Mouse (Mus musculus) liver, embryonic 13.5 days (tissue): Measurements from ENCODE around the gene Abhd10. TPM values are rescaled to one million over a fixed set of nuclear protein-coding genes. Genes with fewer than 3 reads are reported as not detected.

ENCODE experiments used
- ATAC-seq: fragments of 200-750 bp; cut with Nextera tagmentation; 2 replicates; pipeline ENCODE4 v1.8.0; 2017; ENCODE audit warnings: low read depth, mild to moderate bottlenecking, moderate number of reproducible peaks, moderate library complexity
- DNase-seq: peaks from one replicate; pipeline ENCODE4 v3.0.0; 2022
- H3K27ac ChIP-seq: fragments of 300-500 bp; sonication (generic); 2 replicates; pipeline ENCODE4 v1.5.1; 2015; ENCODE audit warnings: moderate library complexity, mild to moderate bottlenecking, inconsistent platforms
- H3K27me3 ChIP-seq: fragments of 300-500 bp; sonication (generic); 2 replicates; pipeline ENCODE4 v1.6.1; 2015; ENCODE audit warnings: mild to moderate bottlenecking, inconsistent platforms
- H3K36me3 ChIP-seq: fragments of 300-500 bp; sonication (generic); 2 replicates; pipeline ENCODE4 v1.6.1; 2015; ENCODE audit warnings: mild to moderate bottlenecking, inconsistent platforms
- H3K4me1 ChIP-seq: fragments of 300-500 bp; sonication (generic); replicated peaks from 2 replicates; pipeline ENCODE4 v1.6.1; 2015; ENCODE audit warnings: inconsistent platforms
- H3K4me2 ChIP-seq: fragments of 300-500 bp; sonication (generic); 2 replicates; pipeline ENCODE4 v1.6.1; 2015; ENCODE audit warnings: inconsistent platforms, mild to moderate bottlenecking, moderate library complexity
- H3K4me3 ChIP-seq: fragments of 300-500 bp; sonication (generic); replicated peaks from 2 replicates; pipeline ENCODE4 v1.5.1; 2015; ENCODE audit warnings: mild to moderate bottlenecking, inconsistent platforms
- H3K9ac ChIP-seq: fragments of 300-500 bp; sonication (generic); 2 replicates; pipeline ENCODE4 v1.6.1; 2015; ENCODE audit warnings: mild to moderate bottlenecking, inconsistent platforms
- H3K9me3 ChIP-seq: fragments of 300-500 bp; sonication (generic); replicated peaks from 2 replicates; pipeline ENCODE4 v1.6.1; 2016; ENCODE audit warnings: inconsistent platforms
- WGBS: fragments of 180-500 bp; shearing (Covaris S2); methylation state at CpG from one replicate; pipeline ENCODE4 v1.1.7; 2015; ENCODE audit not compliant: insufficient replicate concordance; 5-methylcytosine and 5-hydroxymethylcytosine counted together
- polyA plus RNA-seq: library from polyadenylated mRNA; unstranded; fragments of >200 nt; fragmentation: Nextera tagmentation; extraction: Ambion mirVana; gene quantifications from 2 replicates; pipeline ENCODE4 v1.2.1, GENCODE M21; 2015

The Abhd10 gene
- polyA plus RNA-seq, 1 experiment from 2014 or later = 22.4 TPM

GRCm38 (mm10) chr16:45695445-45696160 lies 47.2 kb downstream of the Abhd10 start:
- Histone ChIP-seq H3K27ac (no peak overlapping the region), H3K4me3 (no peak overlapping the region), H3K27me3 (no peaks in the 10 kb centered on the region), H3K9me3 (no peaks in the 10 kb centered on the region), H3K9ac (no peak overlapping the region), H3K36me3 (no peaks in the 10 kb centered on the region), H3K4me2 (no peak overlapping the region), H3K4me1 (no peaks in the 10 kb centered on the region)
- WGBS = 65% methylated on average over 9 of the region's 9 CpGs
- ATAC-seq = no peak
- no peak for DNase-seq

GRCm38 (mm10) chr16:45693558-45693957 lies 49.2 kb downstream of the Abhd10 start, which contains the start of gene Tmprss7:
Gene Tmprss7 (minus strand): TSS chr16:45693658.
- H3K4me1 ChIP-seq = no peaks in the 10 kb centered on the region
- ATAC-seq (no peak), DNase-seq (no peak)
- H3K4me2 ChIP-seq = no peak within 1 kb of the TSS
- H3K27ac ChIP-seq = no peak within 1 kb of the TSS
- H3K27me3 ChIP-seq = no peaks in the 10 kb centered on the region
- WGBS = 42% methylated on average over 10 of the region's 10 CpGs
- no peak within 1 kb of the TSS for H3K9ac ChIP-seq
- H3K36me3 ChIP-seq = no peaks in the 10 kb centered on the region
- no peak within 1 kb of the TSS for H3K4me3 ChIP-seq
- H3K9me3 ChIP-seq = no peaks in the 10 kb centered on the region

- H3K4me1 ChIP-seq = no peaks in the 10 kb centered on the region
- no peaks in the 10 kb centered on the region for H3K36me3 ChIP-seq
- no peaks in the 10 kb centered on the region for H3K9me3 ChIP-seq
- no peak overlapping the region for H3K4me2 ChIP-seq
- no peak overlapping the region for H3K4me3 ChIP-seq
- H3K27ac ChIP-seq = no peak overlapping the region
- H3K9ac ChIP-seq = no peak overlapping the region
- ATAC-seq (no peak), DNase-seq (no peak)
- H3K27me3 ChIP-seq = no peaks in the 10 kb centered on the region
- 61% methylated on average over 3 of the region's 3 CpGs for WGBS
Measured at GRCm38 (mm10) chr16:45692851-45693250, 49.9 kb downstream of the Abhd10 start.

- H3K27me3 ChIP-seq = no peaks in the 10 kb centered on the region
- H3K36me3 ChIP-seq = no peaks in the 10 kb centered on the region
- WGBS = 57% methylated on average over 4 of the region's 4 CpGs
- no peak overlapping the region for H3K27ac ChIP-seq
- DNase-seq = no peak
- no peaks in the 10 kb centered on the region for H3K9me3 ChIP-seq
- no peak overlapping the region for H3K4me2 ChIP-seq
- no peaks in the 10 kb centered on the region for H3K4me1 ChIP-seq
- H3K4me3 ChIP-seq = no peak overlapping the region
- ATAC-seq = no peak
- H3K9ac ChIP-seq = no peak overlapping the region
Measured at GRCm38 (mm10) chr16:45690178-45690577, 52.6 kb downstream of the Abhd10 start.

- no peak for ATAC-seq
- Histone ChIP-seq H3K4me3 (no peak overlapping the region), H3K36me3 (no peaks in the 10 kb centered on the region), H3K27me3 (no peaks in the 10 kb centered on the region), H3K9me3 (no peaks in the 10 kb centered on the region), H3K4me1 (no peaks in the 10 kb centered on the region), H3K4me2 (no peak overlapping the region), H3K27ac (no peak overlapping the region), H3K9ac (no peak overlapping the region)
- WGBS = 54% methylated on average over 3 of the region's 3 CpGs
- no peak for DNase-seq
Measured at GRCm38 (mm10) chr16:45686833-45687232, 55.9 kb downstream of the Abhd10 start.

- H3K4me3 ChIP-seq = no peak overlapping the region
- H3K9ac ChIP-seq = no peak overlapping the region
- no peak overlapping the region for H3K27ac ChIP-seq
- no peaks in the 10 kb centered on the region for H3K9me3 ChIP-seq
- 61% methylated on average over 3 of the region's 3 CpGs for WGBS
- H3K36me3 ChIP-seq = no peaks in the 10 kb centered on the region
- ATAC-seq (no peak), DNase-seq (no peak)
- H3K4me2 ChIP-seq = no peak overlapping the region
- no peaks in the 10 kb centered on the region for H3K27me3 ChIP-seq
- H3K4me1 ChIP-seq = no peaks in the 10 kb centered on the region
Measured at GRCm38 (mm10) chr16:45685295-45685694, 57.5 kb downstream of the Abhd10 start.

- 12% methylated on average over 8 of the region's 8 CpGs for WGBS
- DNase-seq = peak; percentile 13
Measured at GRCm38 (mm10) chr16:45684815-45685214, 57.9 kb downstream of the Abhd10 start.

More at GRCm38 (mm10) chr16:45684815-45685214, 57.9 kb downstream of the Abhd10 start:
- Histone ChIP-seq H3K4me3 (no peak overlapping the region), H3K27ac (no peak overlapping the region), H3K36me3 (no peaks in the 10 kb centered on the region), H3K9me3 (no peaks in the 10 kb centered on the region), H3K27me3 (no peaks in the 10 kb centered on the region), H3K9ac (no peak overlapping the region), H3K4me2 (no peak overlapping the region), H3K4me1 (no peaks in the 10 kb centered on the region)
- no peak for ATAC-seq

Other genes starting within 250 kb of the Abhd10 start
- not detected in 2 replicates for gene Gm609, start 250.0 kb downstream of the Abhd10 start, polyA plus RNA-seq
- not detected in 2 replicates for gene Gm17783, start 210.9 kb downstream of the Abhd10 start, polyA plus RNA-seq
- not detected in 2 replicates for gene Slc9c1, start 207.6 kb downstream of the Abhd10 start, polyA plus RNA-seq
- gene Gcsam, start 132.6 kb downstream of the Abhd10 start, polyA plus RNA-seq = 2.5 and 2.6 TPM in 2 replicates
- gene BC016579, start 88.9 kb downstream of the Abhd10 start, polyA plus RNA-seq = 0.24 and 0.36 TPM in 2 replicates
- gene Tmprss7, start 49.3 kb downstream of the Abhd10 start, polyA plus RNA-seq = 0.16 and 0.23 TPM in 2 replicates
- gene Tagln3, start 18.3 kb downstream of the Abhd10 start, polyA plus RNA-seq = 0.48 and 0.89 TPM in 2 replicates
- gene Phldb2, start 210.6 kb upstream of the Abhd10 start, polyA plus RNA-seq = 12.9 and 14.1 TPM in 2 replicates